Mouse (Mus musculus) activated CD4-positive, CD25-positive, alpha-beta regulatory T cell (primary cell): ENCODE results near the gene Nsf. TPM values are rescaled to one million over a fixed set of nuclear protein-coding genes. Genes with fewer than 3 reads are reported as not detected.

ENCODE experiments used
- polyA plus RNA-seq, 2 experiments: library from polyadenylated mRNA; unstranded; fragments of 100-300 nt; shearing (Covaris generic); gene quantifications; one replicate each; pipeline ENCODE4 v1.2.1; 2017

The Nsf gene
- 10 to 100 TPM; 70.8 to 77.4 TPM for polyA plus RNA-seq

GRCm38 (mm10) chr11:103953896-103954292, at the start of gene Nsf:
Gene Nsf (minus strand): TSS chr11:103954056.

GRCm38 (mm10) chr11:103773387-103774227, 180.2 kb downstream of the Nsf start, which contains the start of gene Wnt3:
Gene Wnt3 (plus strand): TSS chr11:103774150.

Other genes starting within 250 kb of the Nsf start
- not detected for gene Wnt9b, start 204.2 kb downstream of the Nsf start, polyA plus RNA-seq
- gene Wnt3, start 179.9 kb downstream of the Nsf start, polyA plus RNA-seq: 1 to 10 TPM; 2.6 to 5.2 TPM
- gene Arf2, start 12.7 kb upstream of the Nsf start, polyA plus RNA-seq: 10 to 100 TPM in 1 of 2 experiments, 1 to 10 TPM in 1; 9.7 to 20.5 TPM
- gene Crhr1, start 178.8 kb upstream of the Nsf start, polyA plus RNA-seq: not detected
- gene Sppl2c, start 232.3 kb upstream of the Nsf start, polyA plus RNA-seq: not detected